Mouse (Mus musculus): Measurements from ENCODE around the gene Zc2hc1b.

GRCm38 (mm10) chr10:13160913-13161312 lies 16.9 kb downstream of the Zc2hc1b start:
- TF ChIP-seq CTCF (IDR thresholded peaks at IDR 0.05; ENCODE audit: control insufficient read depth, insufficient read depth, insufficient read length) (no peak), CEBPB (IDR thresholded peaks at IDR 0.05; ENCODE audit: low read depth) (no peak), USF1 (IDR thresholded peaks at IDR 0.05; ENCODE audit: low read depth) (no peak), MAX (IDR thresholded peaks at IDR 0.05) (no peak), MYOD1 (IDR thresholded peaks at IDR 0.05; ENCODE audit: control insufficient read depth, insufficient read length, low read depth) (no peak), FOSL1 (IDR thresholded peaks at IDR 0.05; ENCODE audit: insufficient read depth, low read length, poor library complexity, severe bottlenecking) (no peak), MYOG (IDR thresholded peaks at IDR 0.05; ENCODE audit: control insufficient read depth, extremely low read depth, insufficient read length) (no peak)

Measured in C2C12 (cell line).